Mouse (Mus musculus) cerebellum, adult (tissue): ENCODE measurements around the gene Gm20388.

Experiments
- ATAC-seq: cut with Nextera tagmentation; 2 replicates; pipeline ENCODE4 v1.9.2; 2017; ENCODE audit warnings: mild to moderate bottlenecking, moderate library complexity, mixed read lengths; ENCODE audit not compliant: insufficient number of reproducible peaks, low FRiP score, low TSS enrichment

The Gm20388 gene

DNA sequence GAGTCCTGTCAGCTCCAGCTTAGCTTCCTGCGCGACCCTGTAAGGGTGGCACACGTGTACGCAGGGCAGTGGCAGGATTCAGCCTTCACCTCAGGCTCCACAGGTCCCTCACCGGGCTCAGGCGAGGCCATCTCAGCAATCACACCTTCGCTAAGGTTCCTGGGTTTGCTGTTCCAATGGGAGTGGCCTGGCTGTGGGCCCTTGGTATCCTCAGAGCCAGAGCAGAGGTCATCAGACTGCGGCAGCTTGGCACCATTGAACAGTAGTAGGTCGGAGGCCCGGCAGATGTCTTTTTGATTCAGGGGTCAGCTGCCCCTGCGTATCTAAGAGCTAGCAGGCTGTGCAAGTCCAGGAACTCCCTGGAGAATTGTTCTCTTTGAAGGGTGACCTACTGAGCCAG is 482.4 kb downstream of the Gm20388 start:
- no peak for ATAC-seq

GRCm38 (mm10) chr8:120393871-120394275 is 483.2 kb downstream of the Gm20388 start:
- ATAC-seq = peak; percentile 50; the same call in 1 of the 2 replicates

- ATAC-seq = no peak
These were observed 485.3 kb downstream of the Gm20388 start for GRCm38 (mm10) chr8:120395892-120396291.

GRCm38 (mm10) chr8:120396756-120397155 is 486.1 kb downstream of the Gm20388 start:
- ATAC-seq = no peak

DNA sequence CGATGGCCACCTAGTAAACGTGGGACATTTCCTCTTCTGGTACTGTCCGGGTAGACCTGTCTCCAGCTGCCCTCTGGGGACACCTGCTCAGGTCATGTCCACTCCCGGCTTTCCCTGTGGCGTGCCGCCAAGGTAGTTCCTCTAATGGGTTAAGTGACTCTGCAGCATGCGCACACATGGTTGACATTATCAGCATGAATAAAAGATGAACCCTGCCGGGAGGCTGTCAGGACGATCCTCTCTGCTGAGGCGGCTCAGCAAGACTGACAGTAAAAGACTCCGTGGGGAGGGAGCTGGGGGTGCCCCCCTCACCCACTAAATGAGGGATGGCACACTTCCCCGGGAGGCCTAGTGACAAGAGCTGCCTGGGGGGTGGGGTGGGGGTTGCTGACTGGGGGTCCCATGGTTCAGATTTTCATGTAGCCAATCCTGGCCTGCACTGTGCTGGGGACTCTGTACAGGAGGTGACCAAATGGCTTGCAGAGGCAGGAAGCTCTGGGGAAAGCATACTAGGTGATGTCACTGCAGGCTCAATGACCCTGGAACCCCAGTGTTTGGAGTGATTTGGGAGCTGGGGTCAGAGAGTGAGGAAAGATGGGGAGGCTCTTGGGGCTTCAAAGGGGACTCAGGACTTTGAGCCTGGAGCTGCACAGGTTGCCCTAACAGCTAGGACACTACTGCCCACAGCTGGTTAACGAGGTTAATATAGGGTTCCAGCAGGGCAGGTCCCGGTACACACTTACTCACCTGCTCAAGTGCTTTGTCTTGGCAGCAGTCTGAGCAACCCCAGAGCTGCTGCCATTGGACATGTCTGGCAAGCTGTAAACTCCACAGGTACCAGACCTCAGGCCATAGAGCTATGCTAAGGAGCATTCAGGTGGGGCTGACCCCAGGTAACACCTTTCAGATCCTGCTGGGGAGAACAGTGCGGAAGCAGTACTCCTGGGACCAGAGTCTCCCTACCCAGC is 487.1 kb downstream of the Gm20388 start:
- ATAC-seq = no peak

- ATAC-seq = no peak
These were observed 488.7 kb downstream of the Gm20388 start for GRCm38 (mm10) chr8:120399212-120399934.

GRCm38 (mm10) chr8:120401216-120401615 is 490.6 kb downstream of the Gm20388 start:
- ATAC-seq = no peak

DNA sequence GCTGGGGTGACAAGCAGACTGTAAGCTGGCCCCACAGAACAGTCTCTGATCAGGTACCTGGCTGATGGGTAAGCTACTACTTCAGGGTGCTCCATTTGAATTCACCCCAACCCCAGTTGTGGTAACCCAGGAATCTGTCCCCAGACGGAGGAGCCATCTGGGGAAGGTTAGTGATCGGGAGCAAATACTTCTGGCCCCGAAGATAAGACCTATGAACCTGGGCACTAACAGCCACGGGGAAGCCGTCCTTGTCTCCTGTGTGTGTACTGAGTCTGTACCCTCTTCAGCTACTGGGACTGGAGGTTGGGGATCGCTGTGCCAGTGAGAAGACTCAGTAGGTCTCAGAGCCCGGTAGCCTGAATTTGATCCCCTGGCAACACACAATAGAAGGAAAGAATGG is 491.1 kb downstream of the Gm20388 start:
- ATAC-seq = no peak

DNA sequence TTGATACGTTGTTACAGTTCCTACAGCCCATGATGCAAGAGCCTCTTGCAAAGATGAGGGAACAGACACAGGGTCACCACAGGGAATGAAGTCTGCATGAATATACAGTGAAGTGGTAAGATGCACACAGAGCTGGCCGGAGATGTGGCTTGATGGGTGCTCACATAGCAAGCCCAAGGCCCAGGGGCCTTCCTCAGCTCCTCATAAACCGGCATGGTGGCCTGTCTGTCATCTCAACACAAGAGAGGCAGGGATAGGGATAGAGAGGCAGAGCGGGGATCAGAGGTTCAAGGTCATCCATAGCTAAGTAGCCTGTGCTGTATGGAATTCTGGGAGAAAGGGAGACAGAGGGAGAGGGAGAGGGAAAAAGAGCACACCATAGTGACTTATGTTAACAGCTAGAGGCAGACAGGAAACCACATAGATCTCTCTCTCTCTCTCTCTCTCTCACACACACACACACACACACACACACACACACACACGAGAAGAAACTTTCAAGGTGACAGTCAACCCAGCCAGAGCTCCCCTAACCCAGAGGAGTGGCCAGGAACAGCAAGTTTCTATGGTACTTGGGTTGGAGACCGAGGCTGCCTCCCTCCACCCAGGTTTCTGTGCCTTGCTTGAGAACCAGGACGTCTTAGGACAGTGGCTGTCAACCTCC is 493.1 kb downstream of the Gm20388 start:
- no peak for ATAC-seq

DNA sequence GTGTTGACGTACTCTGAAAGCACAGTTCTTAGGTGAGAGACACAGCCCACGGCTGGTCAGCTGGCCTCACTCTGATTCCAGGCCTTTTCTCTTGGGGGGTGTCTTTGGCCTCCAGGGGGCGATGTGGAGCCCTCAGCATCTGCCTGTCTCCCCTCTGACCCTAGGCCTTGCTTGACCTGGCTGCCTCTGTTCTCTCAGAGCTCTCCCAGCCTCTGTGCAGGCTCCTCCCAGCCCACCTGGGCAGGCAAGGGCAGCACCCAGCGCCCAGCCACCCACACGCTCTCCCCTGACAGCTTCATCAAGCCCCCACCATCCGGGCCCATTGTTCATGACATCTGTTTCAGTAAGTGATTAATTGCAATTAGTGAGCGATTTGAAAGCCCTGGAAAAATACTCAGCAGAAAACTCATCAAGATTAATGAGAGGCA is 494.0 kb downstream of the Gm20388 start:
- no peak for ATAC-seq

GRCm38 (mm10) chr8:120406008-120406632 is 495.5 kb downstream of the Gm20388 start:
- ATAC-seq = no peak

- 0 out of 2 replicates have a peak, but pooled peaks have one; percentile 31 for ATAC-seq
These were observed 497.1 kb downstream of the Gm20388 start for GRCm38 (mm10) chr8:120407701-120408240.

DNA sequence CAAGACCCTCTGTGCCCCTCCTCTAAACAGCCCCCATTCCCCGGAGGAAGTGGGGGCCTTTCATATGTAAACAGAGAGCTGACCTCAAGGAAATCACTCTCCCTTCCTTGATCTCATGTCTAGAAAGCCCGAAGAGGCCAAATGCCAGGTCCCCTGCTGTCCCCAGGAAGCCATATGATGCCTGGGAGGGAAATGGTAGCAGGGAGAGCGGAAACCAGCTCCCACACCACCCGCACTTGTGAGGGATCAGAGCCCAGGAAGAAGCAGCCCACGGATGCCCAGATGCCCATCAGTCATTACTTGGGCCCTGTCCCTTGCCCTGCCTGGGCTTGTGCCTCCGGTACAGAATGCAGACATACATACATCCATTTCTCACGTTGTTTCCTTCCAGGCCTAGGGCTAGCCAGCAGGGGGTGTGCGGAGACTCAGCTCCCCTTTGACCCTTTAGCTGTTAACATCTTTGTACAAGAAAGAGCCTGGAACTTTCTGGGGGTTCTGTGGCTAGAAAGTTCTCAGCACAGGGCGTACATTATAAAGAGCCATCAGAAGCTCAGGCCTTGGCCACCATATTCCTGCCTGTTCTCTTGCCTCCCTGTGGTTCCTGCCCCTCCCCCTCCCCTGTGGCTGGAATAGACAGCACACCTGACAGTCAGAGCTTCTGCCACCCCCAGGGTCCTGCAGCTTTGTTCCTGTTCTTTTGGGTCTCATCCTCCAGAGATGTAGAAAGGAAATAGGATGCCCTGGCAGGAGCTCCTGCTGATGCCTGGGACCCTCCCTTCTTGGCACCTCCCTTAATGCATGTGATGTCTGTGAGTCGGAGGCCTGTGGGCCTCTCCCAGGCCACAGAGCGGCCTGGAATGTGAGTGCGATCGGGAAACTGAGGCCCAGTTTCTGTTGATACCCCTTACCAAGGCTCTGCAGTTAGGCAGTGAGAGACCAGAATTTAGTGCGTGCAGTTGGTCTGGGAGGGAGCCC is 497.9 kb downstream of the Gm20388 start:
- ATAC-seq = no peak

DNA sequence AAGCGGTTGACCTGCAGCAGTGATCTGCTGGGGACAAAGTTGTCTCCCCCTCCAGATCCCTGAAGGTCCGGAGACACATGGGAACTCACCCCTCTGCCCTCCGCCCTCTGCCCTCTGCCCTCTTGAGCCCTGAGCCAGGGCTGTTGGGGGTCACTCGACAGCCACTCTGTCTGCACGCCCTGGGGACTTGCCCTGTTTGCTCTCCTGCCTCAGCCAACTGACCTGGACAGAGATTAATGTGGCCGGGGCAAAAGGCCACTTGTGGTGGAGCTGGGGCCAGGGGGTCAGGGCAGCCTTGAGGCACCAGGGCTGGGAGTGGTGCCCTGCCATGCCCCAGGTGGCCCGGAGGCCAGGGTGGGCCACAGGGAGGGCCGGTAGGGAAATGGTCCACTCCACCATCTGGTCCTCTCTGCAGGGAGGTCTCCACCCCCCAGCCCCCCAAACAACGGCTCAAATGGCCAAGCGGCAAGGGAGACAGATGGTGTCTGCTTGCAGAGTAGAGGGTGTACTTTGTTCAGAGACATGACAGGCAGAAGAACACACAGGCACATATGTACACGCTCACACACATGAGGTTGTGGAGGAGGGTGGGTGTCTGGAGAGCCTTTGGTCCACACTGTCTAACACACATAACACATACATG is 498.9 kb downstream of the Gm20388 start:
- ATAC-seq = no peak

GRCm38 (mm10) chr8:120411059-120411458 is 500.4 kb downstream of the Gm20388 start:
- ATAC-seq = no peak

- no peak for ATAC-seq
These were observed 501.2 kb downstream of the Gm20388 start for GRCm38 (mm10) chr8:120411862-120412261.

DNA sequence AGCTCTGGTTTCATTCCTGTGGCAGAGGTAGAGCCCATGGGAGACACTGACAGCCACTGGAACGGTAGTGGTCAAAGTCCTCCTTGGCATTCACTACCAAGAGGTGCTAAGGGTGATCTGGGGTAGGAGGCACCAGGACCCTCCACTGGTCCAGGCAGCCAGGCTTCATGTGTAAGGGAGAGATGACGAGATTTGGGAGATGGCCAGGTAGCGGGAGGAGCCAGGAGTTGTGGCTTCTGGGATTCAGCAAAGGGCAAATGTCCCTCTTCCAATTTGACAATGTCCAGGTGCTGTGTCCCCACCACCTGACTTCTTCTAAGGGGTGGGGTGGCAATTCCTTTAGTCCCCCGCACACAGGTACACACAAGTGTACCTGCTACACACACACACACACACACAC is 501.7 kb downstream of the Gm20388 start:
- no peak for ATAC-seq

- no peak for ATAC-seq
These were observed 502.4 kb downstream of the Gm20388 start for GRCm38 (mm10) chr8:120412911-120413625.
